ENCODE assay signal across 24 mouse cellular contexts in the genomic region with DNA sequence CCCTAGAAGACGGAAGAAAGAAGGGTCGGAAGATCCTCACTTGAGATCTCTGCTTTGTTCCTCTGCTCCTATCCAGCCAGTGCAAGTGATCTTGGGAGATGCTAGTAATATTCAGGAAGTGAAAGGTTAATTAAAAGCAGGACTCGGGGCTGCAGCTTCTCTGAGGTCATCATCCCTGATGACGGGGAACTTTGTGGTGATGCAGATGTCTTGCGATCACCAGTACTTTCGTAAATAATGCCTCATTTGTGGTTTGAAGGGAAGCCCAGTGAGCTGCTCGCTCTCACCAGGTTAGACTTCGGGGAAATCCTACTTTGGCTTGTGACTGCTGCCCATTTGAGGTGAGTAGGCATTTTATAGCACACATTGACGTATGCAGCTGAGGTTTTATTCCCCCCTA. TPM values are rescaled to one million over a fixed set of nuclear protein-coding genes. Genes with fewer than 3 reads are reported as not detected.
DNase-seq lines count a peak whose midpoint lies in the region; ATAC-seq and TF ChIP-seq lines count a peak whose summit lies in the region.
"Had no signal": no experiment of that assay in that cellular context is flagged by ENCODE, and none has a peak within 500 bp of the region (broad histone marks: within the 10 kb centered on the region; RNA-seq: fewer than 3 reads in every experiment).

No protein-coding gene starts in this region.

- no peak overlapping the region for H3K4me3 ChIP-seq in CH12.LX (replicated peaks in 1 of 3; ENCODE audit: low read depth in 2 of 3, low read length in 2 of 3, poor library complexity in 1 of 3)
- no peak overlapping the region for H3K4me3 ChIP-seq in embryonic facial prominence, embryonic 10.5 days
- H3K4me3 ChIP-seq in limb, embryonic 10.5 days: no peak overlapping the region
- no peak overlapping the region for H3K4me3 ChIP-seq in midbrain, embryonic 14.5 days (replicated peaks; ENCODE audit: low read depth, low read length)
- H3K4me3 ChIP-seq in intestine, embryonic 16.5 days (ENCODE audit: low read length): no peak overlapping the region
- no peak overlapping the region for H3K4me3 ChIP-seq in hindbrain, embryonic 16.5 days (ENCODE audit: low read length)
- H3K4me3 ChIP-seq: embryonic facial prominence, embryonic 12.5 days; forebrain, embryonic 13.5 days; forebrain, embryonic 15.5 days had no signal

- no peaks in the 10 kb centered on the region for H3K9me3 ChIP-seq in CH12.LX (replicated peaks; ENCODE audit: low read length)
- no peaks in the 10 kb centered on the region for H3K9me3 ChIP-seq in embryonic facial prominence, embryonic 10.5 days
- H3K9me3 ChIP-seq in limb, embryonic 10.5 days (replicated peaks): no peaks in the 10 kb centered on the region
- no peaks in the 10 kb centered on the region for H3K9me3 ChIP-seq in midbrain, embryonic 14.5 days (ENCODE audit: control insufficient read depth, low read length)
- no peaks in the 10 kb centered on the region for H3K9me3 ChIP-seq in intestine, embryonic 16.5 days (ENCODE audit: control insufficient read depth, low read length)
- H3K9me3 ChIP-seq in hindbrain, embryonic 16.5 days (ENCODE audit: control insufficient read depth, low read length): no peaks in the 10 kb centered on the region
- H3K9me3 ChIP-seq: embryonic facial prominence, embryonic 12.5 days; forebrain, embryonic 13.5 days; forebrain, embryonic 15.5 days had no signal

- dilution Hi-C loops in CH12.LX (cut with MboI; ENCODE audit: extremely low pct_ligation_motif_present, extremely low pct_unique_long_range_greater_than_20kb, low sequenced_read_pairs): no loop called here

- no peak for TF ChIP-seq POLR2A in CH12.LX (IDR thresholded peaks at IDR 0.05; ENCODE audit: low read depth, low read length)

- WGBS in embryonic facial prominence, embryonic 10.5 days: 55% methylated on average over 9 of the region's 9 CpGs
- WGBS in limb, embryonic 10.5 days: 64% methylated on average over 9 of the region's 9 CpGs
- WGBS in midbrain, embryonic 14.5 days: 92% methylated on average over 9 of the region's 9 CpGs
- WGBS in intestine, embryonic 16.5 days: 86% methylated on average over 9 of the region's 9 CpGs
- 91% methylated on average over 9 of the region's 9 CpGs for WGBS in hindbrain, embryonic 16.5 days

- no peak overlapping the region for H3K9ac ChIP-seq in CH12.LX (ENCODE audit: insufficient read depth, low read depth)
- H3K9ac ChIP-seq in midbrain, embryonic 14.5 days (replicated peaks; ENCODE audit: low read length): no peak overlapping the region
- H3K9ac ChIP-seq in intestine, embryonic 16.5 days (ENCODE audit: low read depth, low read length): no peak overlapping the region
- H3K9ac ChIP-seq in hindbrain, embryonic 16.5 days (ENCODE audit: low read depth, low read length): no peak overlapping the region
- H3K9ac ChIP-seq: embryonic facial prominence, embryonic 12.5 days; forebrain, embryonic 13.5 days; forebrain, embryonic 15.5 days; forebrain, postnatal 0 days had no signal

- peak; percentile 36; the same call in 1 of the 2 replicates for TF ChIP-seq EP300 in CH12.LX (IDR thresholded peaks at IDR 0.05; ENCODE audit: low read length)

- no peak for TF ChIP-seq RAD21 in CH12.LX (IDR thresholded peaks at IDR 0.05; ENCODE audit: low read depth, low read length)

- H3K27me3 ChIP-seq in CH12.LX (replicated peaks): peaks cover 4% of the 10 kb centered on the region
- H3K27me3 ChIP-seq in embryonic facial prominence, embryonic 10.5 days (replicated peaks; ENCODE audit: low read depth, poor library complexity, severe bottlenecking): no peaks in the 10 kb centered on the region
- H3K27me3 ChIP-seq in limb, embryonic 10.5 days (ENCODE audit: low read depth, poor library complexity, severe bottlenecking): no peaks in the 10 kb centered on the region
- no peaks in the 10 kb centered on the region for H3K27me3 ChIP-seq in midbrain, embryonic 14.5 days (ENCODE audit: control insufficient read depth, insufficient read depth, low read length)
- no peaks in the 10 kb centered on the region for H3K27me3 ChIP-seq in intestine, embryonic 16.5 days (replicated peaks; ENCODE audit: control insufficient read depth, insufficient read depth, low read length)
- no peaks in the 10 kb centered on the region for H3K27me3 ChIP-seq in hindbrain, embryonic 16.5 days (replicated peaks; ENCODE audit: control insufficient read depth, insufficient read depth, low read length)
- H3K27me3 ChIP-seq: embryonic facial prominence, embryonic 12.5 days; forebrain, embryonic 13.5 days; forebrain, embryonic 15.5 days; Patski had no signal

- H3K27ac ChIP-seq in CH12.LX (ENCODE audit: insufficient read depth, low read depth): no peak overlapping the region
- no peak overlapping the region for H3K27ac ChIP-seq in embryonic facial prominence, embryonic 10.5 days (replicated peaks)
- H3K27ac ChIP-seq in limb, embryonic 10.5 days: no peak overlapping the region
- H3K27ac ChIP-seq in midbrain, embryonic 14.5 days (replicated peaks; ENCODE audit: low read depth, low read length): no peak overlapping the region
- no peak overlapping the region for H3K27ac ChIP-seq in intestine, embryonic 16.5 days (ENCODE audit: low read length)
- no peak overlapping the region for H3K27ac ChIP-seq in hindbrain, embryonic 16.5 days (ENCODE audit: low read depth, low read length)
- H3K27ac ChIP-seq: embryonic facial prominence, embryonic 12.5 days; forebrain, embryonic 13.5 days; forebrain, embryonic 15.5 days had no signal

- ATAC-seq in megakaryocyte, adult 5-6 weeks (ENCODE audit: poor library complexity, severe bottlenecking): peak; percentile 40; the same call in 1 of the 2 replicates
- no peak for ATAC-seq in midbrain, embryonic 14.5 days (ENCODE audit: low FRiP score, low TSS enrichment)
- no peak for ATAC-seq in intestine, embryonic 16.5 days
- no peak for ATAC-seq in hindbrain, embryonic 16.5 days
- ATAC-seq: activated CD4-positive, CD25-positive, alpha-beta regulatory T cell, adult 4 months; CD4-positive, CD25-positive, alpha-beta regulatory T cell, adult 4 months; forebrain, embryonic 13.5 days; forebrain, embryonic 15.5 days; forebrain, postnatal 0 days; Patski had no signal

- in situ Hi-C loops in CH12.LX (cut with MboI; ENCODE audit: low pct_ligation_motif_present, low pct_unique_long_range_greater_than_20kb, low sequenced_read_pairs): no loop called here

- H3K36me3 ChIP-seq in CH12.LX (replicated peaks in 1 of 2; ENCODE audit: control insufficient read depth in 1 of 2, insufficient read depth in 1 of 2, low read length in 1 of 2): no peaks in the 10 kb centered on the region
- no peaks in the 10 kb centered on the region for H3K36me3 ChIP-seq in embryonic facial prominence, embryonic 10.5 days (replicated peaks)
- no peaks in the 10 kb centered on the region for H3K36me3 ChIP-seq in limb, embryonic 10.5 days
- no peaks in the 10 kb centered on the region for H3K36me3 ChIP-seq in midbrain, embryonic 14.5 days (ENCODE audit: control insufficient read depth, insufficient read depth, low read length)
- no peaks in the 10 kb centered on the region for H3K36me3 ChIP-seq in intestine, embryonic 16.5 days (ENCODE audit: control insufficient read depth, insufficient read depth, low read length)
- H3K36me3 ChIP-seq in hindbrain, embryonic 16.5 days (ENCODE audit: control insufficient read depth, insufficient read depth, low read length): no peaks in the 10 kb centered on the region
- H3K36me3 ChIP-seq: embryonic facial prominence, embryonic 12.5 days; forebrain, embryonic 15.5 days had no signal

- no peak for TF ChIP-seq CTCF in CH12.LX (conservative IDR thresholded peaks at IDR 0.05 in 1 of 2, IDR thresholded peaks at IDR 0.05 in 1 of 2; ENCODE audit: low read depth in 2 of 2, low read length in 2 of 2)

- peaks cover 13 to 26% of the 10 kb centered on the region in 2 experiments for H3K4me1 ChIP-seq in CH12.LX (ENCODE audit: control insufficient read depth in 1 of 2, insufficient read depth in 2 of 2)
- peaks cover 7% of the 10 kb centered on the region for H3K4me1 ChIP-seq in embryonic facial prominence, embryonic 10.5 days
- H3K4me1 ChIP-seq in limb, embryonic 10.5 days: peaks cover 15% of the 10 kb centered on the region
- H3K4me1 ChIP-seq in midbrain, embryonic 14.5 days (ENCODE audit: control insufficient read depth, insufficient read depth, low read length): no peaks in the 10 kb centered on the region
- no peaks in the 10 kb centered on the region for H3K4me1 ChIP-seq in intestine, embryonic 16.5 days (ENCODE audit: control insufficient read depth, insufficient read depth, low read length)
- no peaks in the 10 kb centered on the region for H3K4me1 ChIP-seq in hindbrain, embryonic 16.5 days (ENCODE audit: control insufficient read depth, insufficient read depth, low read depth, low read length)

- H3K79me2 ChIP-seq in CH12.LX (replicated peaks; ENCODE audit: control insufficient read depth, extremely low read depth, insufficient read depth, poor library complexity, severe bottlenecking): no peaks in the 10 kb centered on the region

- DNase-seq in 3T3-L1 (ENCODE audit: low read depth, low spot score) (peak; percentile 45), CH12.LX (ENCODE audit: extremely low read depth) (peak; percentile 56)
- peak; percentile 25 for DNase-seq in embryonic facial prominence, embryonic 10.5 days (ENCODE audit: low spot score)
- DNase-seq in limb, embryonic 10.5 days (ENCODE audit: low spot score): no peak
- no peak for DNase-seq in midbrain, embryonic 14.5 days
- DNase-seq: adrenal gland, adult 8-10 months; adrenal gland, postnatal 14 days; adrenal gland, postnatal 36 days; B cell, adult 2 months; cerebellum, adult 11-12 months; cerebellum, adult 2 months; cerebellum, adult 9-10 months; cerebellum, postnatal 10 days; cerebellum, postnatal 25 days; forebrain, postnatal 0 days had no signal

- peak overlapping the region; percentile 62; the same call in 1 of the 2 replicates for H3K4me2 ChIP-seq in CH12.LX (ENCODE audit: insufficient read depth, low read depth, poor library complexity, severe bottlenecking)
- H3K4me2 ChIP-seq in midbrain, embryonic 14.5 days (ENCODE audit: low read length): no peak overlapping the region
- no peak overlapping the region for H3K4me2 ChIP-seq in intestine, embryonic 16.5 days (ENCODE audit: low read depth, low read length)
- no peak overlapping the region for H3K4me2 ChIP-seq in hindbrain, embryonic 16.5 days (ENCODE audit: low read length)
- H3K4me2 ChIP-seq: embryonic facial prominence, embryonic 12.5 days; forebrain, embryonic 13.5 days; forebrain, embryonic 15.5 days had no signal

RNA-seq across cellular contexts. Expression of gene Prr5l, which starts 26.7 kb away (rescaled TPM):
- 0.17 and 0.93 TPM in 2 replicates for total RNA-seq in CH12.LX (2012; rRNA removed)
- 0.08 TPM in 1 of 2 replicates, not detected in the other for total RNA-seq in CH12.LX (2014; rRNA removed)
- polyA plus RNA-seq in CH12.LX (2012; ENCODE audit: insufficient read length, low read depth): 0.21 TPM in 1 of 2 replicates, not detected in the other
- 21.5 and 22.8 TPM in 2 replicates for polyA plus RNA-seq in embryonic facial prominence, embryonic 10.5 days (2016; fragmentation: Nextera tagmentation; extraction: Ambion mirVana)
- 2.0 and 5.2 TPM in 2 replicates for total RNA-seq in megakaryocyte, adult 5-6 weeks (2015)
- total RNA-seq in megakaryocyte, adult 5-6 weeks (2017): 4.1 TPM in 2 replicates
- polyA plus RNA-seq in limb, embryonic 10.5 days (2016; fragmentation: Nextera tagmentation; extraction: Ambion mirVana): 19.5 and 22.4 TPM in 2 replicates
- polyA plus RNA-seq in midbrain, embryonic 14.5 days (2014; fragmentation: Nextera tagmentation; extraction: Ambion mirVana): 2.5 and 4.9 TPM in 2 replicates
- 23.9 and 31.0 TPM in 2 replicates for polyA plus RNA-seq in intestine, embryonic 16.5 days (2015; fragmentation: Nextera tagmentation; extraction: Ambion mirVana)
- 6.0 and 6.3 TPM in 2 replicates for polyA plus RNA-seq in hindbrain, embryonic 16.5 days (2015; fragmentation: Nextera tagmentation; extraction: Ambion mirVana)

RNA-seq across cellular contexts. Expression of gene Commd9, which starts 29.9 kb away (rescaled TPM):
- total RNA-seq in CH12.LX (2012; rRNA removed) (22.3 and 31.7 TPM in 2 replicates), CH12.LX (2014; rRNA removed) (97.5 and 140 TPM in 2 replicates)
- 26.1 and 28.0 TPM in 2 replicates for polyA plus RNA-seq in CH12.LX (2012; ENCODE audit: insufficient read length, low read depth)
- 60.6 and 61.8 TPM in 2 replicates for polyA plus RNA-seq in embryonic facial prominence, embryonic 10.5 days (2016; fragmentation: Nextera tagmentation; extraction: Ambion mirVana)
- total RNA-seq in megakaryocyte, adult 5-6 weeks (2015): 7.9 and 9.0 TPM in 2 replicates
- total RNA-seq in megakaryocyte, adult 5-6 weeks (2017): 49.2 and 68.2 TPM in 2 replicates
- 60.7 and 62.5 TPM in 2 replicates for polyA plus RNA-seq in limb, embryonic 10.5 days (2016; fragmentation: Nextera tagmentation; extraction: Ambion mirVana)
- 109 and 110 TPM in 2 replicates for polyA plus RNA-seq in midbrain, embryonic 14.5 days (2014; fragmentation: Nextera tagmentation; extraction: Ambion mirVana)
- polyA plus RNA-seq in intestine, embryonic 16.5 days (2015; fragmentation: Nextera tagmentation; extraction: Ambion mirVana): 79.1 and 82.8 TPM in 2 replicates
- 98.7 and 104 TPM in 2 replicates for polyA plus RNA-seq in hindbrain, embryonic 16.5 days (2015; fragmentation: Nextera tagmentation; extraction: Ambion mirVana)

Comparison
In these comparisons a context has a peak if more than half of its experiments do, and no peak if none do; other contexts are left out.
1. DNase-seq: peak in 3T3-L1 (single experiment), CH12.LX (single experiment) and embryonic facial prominence, embryonic 10.5 days (single experiment); none in limb, embryonic 10.5 days (single experiment) and midbrain, embryonic 14.5 days (single experiment).